ENCODE assay signal across 22 mouse cellular contexts in genomic region chr10:117712871-117713270, GRCm38 (mm10).
"Had no signal": no experiment of that assay in that cellular context is flagged by ENCODE, and none has a peak within 500 bp of the region (broad histone marks: within the 10 kb centered on the region; RNA-seq: fewer than 3 reads in every experiment).

No protein-coding gene starts in this region.

- H3K9ac ChIP-seq: heart, embryonic 13.5 days; heart, embryonic 15.5 days; hindbrain, embryonic 12.5 days; hindbrain, embryonic 14.5 days; intestine, embryonic 15.5 days; limb, embryonic 12.5 days; liver, embryonic 13.5 days had no signal

- H3K36me3 ChIP-seq: heart, embryonic 15.5 days; intestine, embryonic 15.5 days had no signal

- H3K27me3 ChIP-seq: heart, embryonic 13.5 days; heart, embryonic 15.5 days; hindbrain, embryonic 12.5 days; intestine, embryonic 15.5 days; limb, embryonic 12.5 days; liver, embryonic 13.5 days had no signal

- DNase-seq: gastrocnemius, adult 2 months; gastrocnemius, postnatal 10 days; gastrocnemius, postnatal 25 days; heart, adult 2 months; heart, postnatal 14 days; heart, postnatal 36 days; kidney, adult 18-20 months; kidney, adult 8-10 months; kidney, postnatal 10 days; kidney, postnatal 4 days; liver; liver, embryonic 13.5 days had no signal

- H3K4me3 ChIP-seq: gastrocnemius, adult 2 months; heart, adult 2 months; heart, embryonic 13.5 days; heart, embryonic 15.5 days; hindbrain, embryonic 10.5 days; hindbrain, embryonic 12.5 days; intestine, embryonic 15.5 days; layer of hippocampus, adult 2 months; left cerebral cortex, adult 2 months; limb, embryonic 10.5 days; limb, embryonic 12.5 days; liver, embryonic 13.5 days had no signal

- H3K27ac ChIP-seq: gastrocnemius, adult 2 months; heart, adult 2 months; heart, embryonic 13.5 days; heart, embryonic 15.5 days; hindbrain, embryonic 10.5 days; hindbrain, embryonic 12.5 days; hindbrain, embryonic 14.5 days; intestine, embryonic 15.5 days; layer of hippocampus, adult 2 months; left cerebral cortex, adult 2 months; limb, embryonic 10.5 days; limb, embryonic 12.5 days had no signal

- H3K9me3 ChIP-seq: heart, embryonic 13.5 days; heart, embryonic 15.5 days; hindbrain, embryonic 10.5 days; hindbrain, embryonic 12.5 days; intestine, embryonic 15.5 days; limb, embryonic 10.5 days; limb, embryonic 12.5 days; liver, embryonic 13.5 days had no signal
